Comparison of ENCODE assay signal across 21 mouse cellular contexts in genomic region chr19:47220232-47220631, GRCm38 (mm10). TPM values are rescaled to one million over a fixed set of nuclear protein-coding genes. Genes with fewer than 3 reads are reported as not detected.
DNase-seq lines count a peak whose midpoint lies in the region; ATAC-seq and TF ChIP-seq lines count a peak whose summit lies in the region.
"Had no signal": no experiment of that assay in that cellular context is flagged by ENCODE, and none has a peak within 500 bp of the region (broad histone marks: within the 10 kb centered on the region; RNA-seq: fewer than 3 reads in every experiment).

No protein-coding gene starts in this region.

- no peak overlapping the region for H3K9ac ChIP-seq in lung, postnatal 0 days (replicated peaks; ENCODE audit: low read depth)
- H3K9ac ChIP-seq: embryonic facial prominence, embryonic 12.5 days; forebrain, embryonic 12.5 days; forebrain, postnatal 0 days; heart, embryonic 15.5 days; hindbrain, embryonic 13.5 days had no signal

- no peak for TF ChIP-seq CTCF in gastrocnemius, adult 2 months (IDR thresholded peaks at IDR 0.05)
- no peak for TF ChIP-seq CTCF in lung, postnatal 0 days (IDR thresholded peaks at IDR 0.05)

- no peaks in the 10 kb centered on the region for H3K27me3 ChIP-seq in lung, postnatal 0 days (replicated peaks; ENCODE audit: insufficient read depth, low read length)
- H3K27me3 ChIP-seq: embryonic facial prominence, embryonic 12.5 days; forebrain, embryonic 12.5 days; heart, embryonic 15.5 days; hindbrain, embryonic 13.5 days had no signal

- WGBS in lung, postnatal 0 days = 87% methylated on average over 2 of the region's 2 CpGs

- intact Hi-C loops in gastrocnemius, adult 2 months (cut with DNase I) = no loop called here
- intact Hi-C loops in gastrocnemius, postnatal 36 days (cut with DNase I) = no loop called here

- no peak for TF ChIP-seq EP300 in lung, postnatal 0 days (IDR thresholded peaks at IDR 0.05)

- H3K9me3 ChIP-seq in lung, postnatal 0 days (ENCODE audit: low read length) = no peaks in the 10 kb centered on the region
- H3K9me3 ChIP-seq: embryonic facial prominence, embryonic 12.5 days; forebrain, embryonic 12.5 days; heart, embryonic 15.5 days; hindbrain, embryonic 13.5 days had no signal

- H3K4me1 ChIP-seq in lung, postnatal 0 days (ENCODE audit: insufficient read depth, low read depth, low read length) = no peaks in the 10 kb centered on the region
- H3K4me1 ChIP-seq: embryonic facial prominence, embryonic 12.5 days had no signal

- DNase-seq in gastrocnemius, adult 2 months = no peak
- DNase-seq in gastrocnemius, postnatal 36 days = no peak
- DNase-seq in lung, postnatal 0 days (ENCODE audit: low spot score) = peak; percentile 57
- DNase-seq in lung, postnatal 36 days = no peak
- DNase-seq in spleen, adult 12 weeks (ENCODE audit: low spot score) = no peak
- DNase-seq in frontal cortex, postnatal 10 days (ENCODE audit: low spot score in 2 of 2) = no peak
- DNase-seq: cerebellum, adult 11-12 months; cerebellum, adult 9-10 months; cerebellum, postnatal 25 days; forebrain, postnatal 0 days; heart, adult 2 months; heart, postnatal 14 days had no signal

- no peak for ATAC-seq in lung, postnatal 0 days
- ATAC-seq in monocyte, adult 5-6 weeks (replicated peaks; ENCODE audit: insufficient number of reproducible peaks, low FRiP score, low TSS enrichment, poor library complexity, severe bottlenecking) = 0 out of 2 replicates have a peak, but pooled peaks have one; percentile 24
- ATAC-seq: forebrain, postnatal 0 days; hindbrain, postnatal 0 days had no signal

- H3K27ac ChIP-seq in gastrocnemius, adult 2 months = peak overlapping the region; percentile 38; the same call in 1 of the 2 replicates
- no peak overlapping the region for H3K27ac ChIP-seq in lung, postnatal 0 days (ENCODE audit: low read length)
- H3K27ac ChIP-seq: embryonic facial prominence, embryonic 12.5 days; forebrain, embryonic 12.5 days; heart, adult 2 months; heart, embryonic 15.5 days; hindbrain, embryonic 13.5 days had no signal

- H3K4me3 ChIP-seq in gastrocnemius, adult 2 months = no peak overlapping the region
- H3K4me3 ChIP-seq in lung, postnatal 0 days (ENCODE audit: low read depth, low read length) = no peak overlapping the region
- H3K4me3 ChIP-seq: embryonic facial prominence, embryonic 12.5 days; forebrain, embryonic 12.5 days; heart, adult 2 months; heart, embryonic 15.5 days; hindbrain, embryonic 13.5 days had no signal

- no peak overlapping the region for H3K4me2 ChIP-seq in lung, postnatal 0 days (replicated peaks; ENCODE audit: low read depth, low read length)
- H3K4me2 ChIP-seq: embryonic facial prominence, embryonic 12.5 days; forebrain, embryonic 12.5 days; heart, embryonic 11.5 days; heart, embryonic 15.5 days; hindbrain, embryonic 13.5 days had no signal

- no peaks in the 10 kb centered on the region for H3K36me3 ChIP-seq in lung, postnatal 0 days (ENCODE audit: insufficient read depth, low read length)
- H3K36me3 ChIP-seq: embryonic facial prominence, embryonic 12.5 days; forebrain, embryonic 12.5 days; heart, embryonic 15.5 days; hindbrain, embryonic 13.5 days had no signal

RNA-seq across cellular contexts. Expression of gene Neurl1a, which starts 41.6 kb away (rescaled TPM):
- total RNA-seq in gastrocnemius, adult 2 months (2021) = 100 to 1,000 TPM; 124 to 133 TPM
- total RNA-seq in gastrocnemius, postnatal 36 days (2021) = 100 to 1,000 TPM; 116 to 129 TPM
- 1.5 and 2.2 TPM in 2 replicates for polyA plus RNA-seq in lung, postnatal 0 days (2015; fragmentation: Nextera tagmentation; extraction: Ambion mirVana)
- 0.10 TPM in 1 of 3 replicates, not detected in the others for total RNA-seq in monocyte, adult 5-6 weeks (2017)
- total RNA-seq: hematopoietic stem cell, adult 5-6 weeks; MEL had no signal

Comparison
In these comparisons a context has a peak if more than half of its experiments do, and no peak if none do; other contexts are left out.
1. RNA of gene Neurl1a, which starts 41.6 kb away (total RNA-seq): 124 to 133 TPM in gastrocnemius, adult 2 months and 116 to 129 TPM in gastrocnemius, postnatal 36 days; 0.10 TPM in monocyte, adult 5-6 weeks; every median in the first group is over 100 times any median in the second.